Mouse (Mus musculus): ENCODE data around the gene G6pc3.

DNA sequence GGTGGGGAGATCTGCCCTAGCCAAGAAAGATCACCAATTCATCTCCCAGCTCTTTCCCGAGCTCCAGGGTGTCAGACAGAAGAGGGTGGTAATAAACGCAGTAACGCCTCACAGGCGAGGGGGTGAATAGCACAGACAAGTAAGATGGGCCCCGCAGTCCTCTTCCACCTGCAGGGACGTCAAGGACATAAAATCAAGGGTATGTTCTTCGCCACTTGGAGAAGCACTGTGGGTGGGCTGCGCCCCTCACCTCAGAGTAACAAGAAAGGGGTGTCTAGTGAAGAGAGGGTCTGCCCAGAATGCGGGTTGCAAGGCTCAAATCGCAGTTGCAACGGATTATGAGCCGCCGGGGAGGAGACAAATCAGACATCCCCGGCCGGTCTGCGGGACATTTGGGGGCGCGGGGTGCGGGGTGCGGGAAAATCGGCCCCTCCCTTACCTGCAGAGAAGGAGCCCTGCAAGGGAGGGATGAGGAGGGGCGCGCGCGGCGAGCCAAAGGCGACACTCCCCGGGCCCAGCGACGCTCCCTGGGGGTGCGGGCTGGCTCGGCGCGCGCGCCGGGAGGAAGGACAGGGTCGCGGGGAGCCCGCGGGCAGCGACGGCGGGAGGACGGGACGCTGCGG is 40.0 kb downstream of the G6pc3 start:
- TF ChIP-seq CTCF (IDR thresholded peaks at IDR 0.05; ENCODE audit: control insufficient read depth, insufficient read depth, low read length) (no peak), POLR2A (IDR thresholded peaks at IDR 0.05; ENCODE audit: borderline replicate concordance, control insufficient read depth, low read depth, low read length) (no peak)
